Mouse (Mus musculus) spleen, adult 2 months (tissue): Measurements from ENCODE around the gene Polr2b. TPM values are rescaled to one million over a fixed set of nuclear protein-coding genes. Genes with fewer than 3 reads are reported as not detected.
A peak's percentile ranks its signal among the peaks of the same experiment; 100 is the strongest.

Source experiments
- DNase-seq, 2 experiments: peaks; one replicate each; pipeline versions ENCODE4 v3.0.0 to v3.0.0-alpha.2; 2012 to 2021; ENCODE audit warnings: low spot score in 2 of 2, low read depth in 1 of 2
- H3K27ac ChIP-seq: fragments of 200-500 bp; 2 replicates; pipeline ENCODE4 v1.5.1; 2012; ENCODE audit warnings: low read length, inconsistent platforms; ENCODE audit not compliant: insufficient read depth
- H3K27me3 ChIP-seq: fragments of 200-500 bp; 2 replicates; pipeline ENCODE4 v1.6.1; 2012; ENCODE audit warnings: mild to moderate bottlenecking, moderate library complexity, low read length, inconsistent platforms; ENCODE audit not compliant: control insufficient read depth, insufficient read depth
- H3K36me3 ChIP-seq: fragments of 200-500 bp; 2 replicates; pipeline ENCODE4 v1.6.1; 2012; ENCODE audit warnings: mild to moderate bottlenecking, low read length, inconsistent platforms; ENCODE audit not compliant: control insufficient read depth, insufficient read depth
- H3K4me1 ChIP-seq: fragments of 200-500 bp; 2 replicates; pipeline ENCODE4 v1.6.1; 2011; ENCODE audit warnings: inconsistent platforms; ENCODE audit not compliant: control insufficient read depth, insufficient read depth, insufficient read length
- H3K4me3 ChIP-seq: fragments of 200-500 bp; 2 replicates; pipeline ENCODE4 v1.5.1; 2011; ENCODE audit warnings: mild to moderate bottlenecking, inconsistent platforms; ENCODE audit not compliant: insufficient read depth, insufficient read length; ENCODE audit errors: extremely low read depth
- CTCF ChIP-seq: fragments of 200-500 bp; IDR thresholded peaks from 2 replicates; pipeline ENCODE4 v1.5.1; 2011; ENCODE audit warnings: mild to moderate bottlenecking, inconsistent platforms; ENCODE audit not compliant: insufficient read depth, insufficient read length, insufficient replicate concordance; ENCODE audit errors: extremely low read depth
- POLR2A ChIP-seq: fragments of 200-500 bp; IDR thresholded peaks from 2 replicates; pipeline ENCODE4 v1.6.1; 2011; ENCODE audit warnings: low read depth, low read length, inconsistent platforms
- WGBS: fragments of 180-500 bp; shearing (Covaris S2); methylation state at CpG from one replicate; pipeline ENCODE4 v1.1.7; 2018; 5-methylcytosine and 5-hydroxymethylcytosine counted together
- polyA plus RNA-seq: library from polyadenylated mRNA; depleted of rRNA; stranded (reverse); fragments of >200 nt; gene quantifications from 2 replicates; pipeline ENCODE4 v1.2.3, GENCODE M21; 2012

The Polr2b gene
- polyA plus RNA-seq, 1 experiment, result 16.8 TPM

- Histone ChIP-seq H3K27ac (no peak overlapping the region), H3K4me3 (no peak overlapping the region), H3K4me1 (peaks cover 3% of the 10 kb centered on the region; the same call in 1 of the 2 replicates), H3K36me3 (no peaks in the 10 kb centered on the region), H3K27me3 (no peaks in the 10 kb centered on the region)
- 79% methylated on average over 3 of the region's 3 CpGs for WGBS
- DNase-seq, result no peak
- TF ChIP-seq CTCF (no peak), POLR2A (no peak)
Measured at GRCm38 (mm10) chr5:77362120-77362519, 52.2 kb downstream of the Polr2b start.

GRCm38 (mm10) chr5:77363650-77364049 lies 53.7 kb downstream of the Polr2b start:
- no peaks in the 10 kb centered on the region; the same call in 1 of the 2 replicates for H3K4me1 ChIP-seq
- no peak overlapping the region for H3K27ac ChIP-seq
- WGBS, result 86% methylated on average over 6 of the region's 6 CpGs
- no peaks in the 10 kb centered on the region for H3K36me3 ChIP-seq
- no peak overlapping the region for H3K4me3 ChIP-seq
- DNase-seq, result no peak
- no peak for TF ChIP-seq POLR2A
- TF ChIP-seq CTCF, result no peak
- no peaks in the 10 kb centered on the region for H3K27me3 ChIP-seq

GRCm38 (mm10) chr5:77364443-77365038 lies 54.6 kb downstream of the Polr2b start:
- TF ChIP-seq CTCF (no peak), POLR2A (no peak)
- Histone ChIP-seq H3K27ac (no peak overlapping the region), H3K4me1 (no peaks in the 10 kb centered on the region; the same call in 1 of the 2 replicates), H3K27me3 (no peaks in the 10 kb centered on the region), H3K4me3 (no peak overlapping the region), H3K36me3 (no peaks in the 10 kb centered on the region)
- no peak for DNase-seq
- 99% methylated on average over 3 of the region's 3 CpGs for WGBS

- 76% methylated on average over 8 of the region's 8 CpGs for WGBS
- Histone ChIP-seq H3K36me3 (no peaks in the 10 kb centered on the region), H3K4me1 (no peaks in the 10 kb centered on the region; the same call in 1 of the 2 replicates), H3K4me3 (no peak overlapping the region), H3K27ac (no peak overlapping the region), H3K27me3 (no peaks in the 10 kb centered on the region)
- DNase-seq, result no peak
- TF ChIP-seq POLR2A (no peak), CTCF (no peak)
Measured at GRCm38 (mm10) chr5:77366313-77366712, 56.4 kb downstream of the Polr2b start.

- no peak for TF ChIP-seq CTCF
- no peak for TF ChIP-seq POLR2A
- H3K27ac ChIP-seq, result 0 out of 2 replicates have a peak overlapping the region, but pooled peaks have one; percentile 5
- 92% methylated on average over 1 of the region's 1 CpGs for WGBS
- no peak overlapping the region for H3K4me3 ChIP-seq
- peaks cover 4% of the 10 kb centered on the region; the same call in 1 of the 2 replicates for H3K4me1 ChIP-seq
- no peak for DNase-seq
- no peaks in the 10 kb centered on the region for H3K27me3 ChIP-seq
- no peaks in the 10 kb centered on the region for H3K36me3 ChIP-seq
Measured at GRCm38 (mm10) chr5:77367145-77367544, 57.2 kb downstream of the Polr2b start.

GRCm38 (mm10) chr5:77367682-77368081 lies 57.7 kb downstream of the Polr2b start:
- TF ChIP-seq CTCF (no peak), POLR2A (no peak)
- H3K36me3 ChIP-seq, result no peaks in the 10 kb centered on the region
- DNase-seq, result no peak
- H3K27ac ChIP-seq, result no peak overlapping the region
- H3K27me3 ChIP-seq, result no peaks in the 10 kb centered on the region
- H3K4me1 ChIP-seq, result peaks cover 8% of the 10 kb centered on the region; the same call in 1 of the 2 replicates
- WGBS, result 22% methylated on average over 12 of the region's 12 CpGs
- H3K4me3 ChIP-seq, result no peak overlapping the region

- Histone ChIP-seq H3K4me1 (peaks cover 9% of the 10 kb centered on the region; the same call in 1 of the 2 replicates), H3K27ac (no peak overlapping the region), H3K36me3 (no peaks in the 10 kb centered on the region), H3K27me3 (no peaks in the 10 kb centered on the region), H3K4me3 (no peak overlapping the region)
- TF ChIP-seq CTCF (no peak), POLR2A (no peak)
- DNase-seq, result no peak
- WGBS, result 31% methylated on average over 7 of the region's 7 CpGs
Measured at GRCm38 (mm10) chr5:77368194-77368593, 58.2 kb downstream of the Polr2b start.
